Mouse (Mus musculus) cerebellum, adult 2 months (tissue): ENCODE measurements around the gene Tns2. TPM values are rescaled to one million over a fixed set of nuclear protein-coding genes. Genes with fewer than 3 reads are reported as not detected.

Experiments used
- DNase-seq, 2 experiments: peaks; one replicate each; pipeline ENCODE4 v3.0.0; 2021
- H3K27ac ChIP-seq: fragments of 200-500 bp; 2 replicates; pipeline ENCODE4 v1.5.1; 2012; ENCODE audit warnings: low read length, control low read depth, inconsistent platforms; ENCODE audit not compliant: insufficient read depth
- H3K27me3 ChIP-seq: fragments of 200-500 bp; 2 replicates; pipeline ENCODE4 v1.6.1; 2012; ENCODE audit warnings: inconsistent platforms, mild to moderate bottlenecking, low read length, moderate library complexity; ENCODE audit not compliant: control insufficient read depth, insufficient read depth
- H3K4me1 ChIP-seq: fragments of 200-500 bp; 2 replicates; pipeline ENCODE4 v1.6.1; 2011; ENCODE audit warnings: low read length; ENCODE audit not compliant: control insufficient read depth, insufficient read depth
- H3K4me3 ChIP-seq: fragments of 200-500 bp; replicated peaks from 2 replicates; pipeline ENCODE3; 2011; ENCODE audit warnings: mild to moderate bottlenecking, low read depth, low read length, control low read depth; ENCODE audit not compliant: insufficient read depth
- CTCF ChIP-seq: fragments of 200-500 bp; IDR thresholded peaks from 2 replicates; pipeline ENCODE4 v1.5.1; 2011; ENCODE audit warnings: low read depth, mild to moderate bottlenecking, control low read depth, low read length, moderate library complexity, borderline replicate concordance; ENCODE audit not compliant: insufficient read depth
- POLR2A ChIP-seq: fragments of 200-500 bp; IDR thresholded peaks from 2 replicates; pipeline ENCODE4 v1.6.1; 2011; ENCODE audit warnings: low read length, control low read depth, borderline replicate concordance; ENCODE audit not compliant: insufficient read depth
- WGBS: fragments of 180-500 bp; shearing (Covaris S2); methylation state at CpG from one replicate; pipeline ENCODE4 v1.1.7; 2018; 5-methylcytosine and 5-hydroxymethylcytosine counted together
- polyA plus RNA-seq: library from polyadenylated mRNA; depleted of rRNA; stranded (reverse); fragments of >200 nt; gene quantifications from 2 replicates; pipeline ENCODE4 v1.2.3, GENCODE M21; 2012

The Tns2 gene
- polyA plus RNA-seq, 1 experiment, result 33.7 TPM

DNA sequence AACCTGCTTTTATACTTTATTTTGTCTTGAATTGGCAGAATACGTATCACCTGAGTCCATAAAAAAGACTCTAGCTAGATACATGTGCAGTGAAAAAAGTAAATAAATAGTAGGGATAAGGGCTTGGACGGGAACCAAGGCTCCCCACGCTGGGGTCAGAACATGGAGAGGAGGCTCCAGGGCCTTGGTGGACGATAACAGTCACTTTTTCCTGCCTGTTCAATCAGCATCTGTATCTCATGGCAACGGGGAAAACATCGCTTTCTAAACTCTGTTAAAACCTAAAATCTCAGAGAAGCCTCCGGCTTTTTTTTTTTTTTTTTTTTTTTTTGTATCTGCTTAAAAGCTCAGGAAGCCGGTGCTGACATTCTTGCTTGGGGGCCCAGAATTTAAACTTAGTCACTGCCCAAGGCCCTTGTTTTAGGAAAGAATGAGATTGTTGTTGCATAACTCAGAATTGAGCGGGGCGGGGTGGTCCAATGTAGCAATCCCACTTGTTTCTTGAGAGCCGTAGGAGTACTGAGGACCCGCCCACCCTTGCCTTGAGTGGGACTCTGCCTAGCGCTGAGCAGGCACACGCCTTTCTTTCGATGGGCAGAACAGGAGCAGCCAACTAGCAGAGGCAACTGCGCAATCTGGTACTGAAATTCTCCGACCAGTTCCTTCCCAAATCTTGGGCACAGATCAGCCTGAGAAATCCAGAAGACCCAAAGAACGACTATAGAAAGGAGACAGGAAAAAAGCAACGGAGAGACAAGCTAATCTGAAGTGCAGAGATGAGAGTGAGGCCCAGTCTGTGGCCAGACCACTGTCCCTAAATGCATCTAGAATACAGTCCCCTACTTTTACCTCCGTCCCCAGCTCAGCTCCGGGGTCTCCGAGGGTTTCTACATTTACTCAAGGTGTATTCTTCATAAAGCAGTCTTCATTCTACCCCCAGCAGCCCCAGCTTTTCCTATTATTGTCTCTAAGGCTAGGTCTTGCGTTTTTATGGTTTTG, 43.0 kb downstream of the Tns2 start:
- no peak for DNase-seq

GRCm38 (mm10) chr15:102144274-102144711, 44.1 kb downstream of the Tns2 start, which contains the start of gene Igfbp6:
Igfbp6 (plus strand) TSS chr15:102144362.
- Histone ChIP-seq H3K4me1 (no peaks in the 10 kb centered on the region), H3K27me3 (no peaks in the 10 kb centered on the region; the same call in 1 of the 2 replicates), H3K27ac (no peak within 1 kb of the TSS), H3K4me3 (no peak within 1 kb of the TSS)
- WGBS, result 30% methylated on average over 22 of the region's 22 CpGs
- no peak for DNase-seq
- no peak for TF ChIP-seq CTCF
- TF ChIP-seq POLR2A, result no peak

More for the DNA sequence above, 43.0 kb downstream of the Tns2 start:
- WGBS, result 78% methylated on average over 23 of the region's 23 CpGs
- Histone ChIP-seq H3K27ac (no peak overlapping the region), H3K4me1 (no peaks in the 10 kb centered on the region), H3K4me3 (no peak overlapping the region), H3K27me3 (no peaks in the 10 kb centered on the region; the same call in 1 of the 2 replicates)
- TF ChIP-seq POLR2A (no peak), CTCF (no peak)

DNA sequence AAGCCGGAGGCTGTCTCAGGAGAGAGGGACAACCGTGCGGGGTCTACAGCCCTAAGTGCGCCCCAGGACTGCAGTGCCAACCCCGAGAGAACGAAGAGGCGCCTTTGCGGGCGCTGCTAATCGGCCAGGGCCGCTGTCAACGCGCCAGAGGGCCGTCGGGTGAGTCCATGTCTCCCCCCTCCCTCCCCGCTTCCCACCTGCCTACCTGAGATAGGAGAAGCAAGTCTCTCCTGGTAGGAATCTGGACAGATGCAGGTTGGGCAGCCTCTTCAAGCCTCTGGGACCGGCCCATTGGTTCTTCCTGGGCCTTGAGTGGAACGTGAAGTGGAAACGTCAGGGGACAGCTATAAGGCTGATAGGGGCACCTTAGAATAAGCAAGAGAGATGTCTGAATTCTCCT, 44.5 kb downstream of the Tns2 start:
- TF ChIP-seq POLR2A, result no peak
- no peak for TF ChIP-seq CTCF
- H3K27ac ChIP-seq, result no peak overlapping the region

GRCm38 (mm10) chr15:102145330-102145729, 45.1 kb downstream of the Tns2 start:
- WGBS, result 86% methylated on average over 10 of the region's 10 CpGs
- Histone ChIP-seq H3K27ac (no peak overlapping the region), H3K4me1 (no peaks in the 10 kb centered on the region), H3K27me3 (no peaks in the 10 kb centered on the region; the same call in 1 of the 2 replicates), H3K4me3 (no peak overlapping the region)
- TF ChIP-seq CTCF (no peak), POLR2A (no peak)
- no peak for DNase-seq

More for the DNA sequence above, 44.5 kb downstream of the Tns2 start:
- DNase-seq, result no peak
- Histone ChIP-seq H3K4me3 (no peak overlapping the region), H3K27me3 (no peaks in the 10 kb centered on the region; the same call in 1 of the 2 replicates), H3K4me1 (no peaks in the 10 kb centered on the region)
- WGBS, result 32% methylated on average over 19 of the region's 19 CpGs

GRCm38 (mm10) chr15:102146089-102146488, 45.9 kb downstream of the Tns2 start:
- no peak for DNase-seq
- 94% methylated on average over 5 of the region's 5 CpGs for WGBS
- Histone ChIP-seq H3K27me3 (no peaks in the 10 kb centered on the region; the same call in 1 of the 2 replicates), H3K27ac (no peak overlapping the region), H3K4me1 (no peaks in the 10 kb centered on the region), H3K4me3 (no peak overlapping the region)
- no peak for TF ChIP-seq CTCF
- no peak for TF ChIP-seq POLR2A

GRCm38 (mm10) chr15:102146882-102147281, 46.7 kb downstream of the Tns2 start:
- Histone ChIP-seq H3K27me3 (no peaks in the 10 kb centered on the region; the same call in 1 of the 2 replicates), H3K4me1 (no peaks in the 10 kb centered on the region), H3K27ac (no peak overlapping the region), H3K4me3 (no peak overlapping the region)
- WGBS, result 0% methylated on average over 1 of the region's 1 CpGs
- DNase-seq, result peak; percentile 56 to 73
- TF ChIP-seq CTCF (peak; percentile 81), POLR2A (no peak)

DNA sequence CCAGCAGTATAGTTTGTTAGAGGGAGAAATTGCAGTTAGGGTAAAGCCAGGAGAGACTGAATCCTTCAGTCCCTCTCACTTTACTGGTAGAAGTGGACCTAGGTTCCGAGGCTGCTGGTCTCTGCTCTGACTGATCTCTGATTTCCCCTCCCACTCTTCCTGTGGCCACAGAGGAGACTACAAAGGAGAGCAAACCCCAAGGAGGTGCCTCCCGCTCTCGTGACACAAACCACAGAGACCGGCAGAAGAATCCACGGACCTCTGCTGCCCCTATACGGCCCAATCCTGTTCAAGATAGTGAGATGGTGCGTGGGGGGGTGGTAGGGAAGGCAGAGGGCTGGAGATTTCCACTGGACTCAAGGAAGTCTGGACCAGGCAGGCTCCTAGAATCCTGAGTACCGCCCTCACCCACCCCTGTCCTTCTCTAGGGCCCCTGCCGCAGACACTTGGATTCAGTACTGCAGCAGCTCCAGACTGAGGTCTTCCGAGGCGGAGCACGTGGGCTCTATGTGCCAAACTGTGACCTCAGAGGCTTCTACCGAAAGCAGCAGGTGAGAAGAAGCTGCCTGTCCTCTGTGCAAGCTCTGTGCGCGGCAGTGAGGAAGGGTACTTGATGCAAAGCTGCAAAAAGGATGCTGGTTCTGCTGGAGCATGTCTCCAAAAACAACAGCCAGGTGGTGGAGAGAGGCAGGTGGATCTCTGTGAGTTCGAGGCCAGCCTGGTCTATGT, 47.6 kb downstream of the Tns2 start:
- TF ChIP-seq POLR2A (no peak), CTCF (no peak)
- Histone ChIP-seq H3K27ac (no peak overlapping the region), H3K4me3 (no peak overlapping the region), H3K27me3 (no peaks in the 10 kb centered on the region; the same call in 1 of the 2 replicates), H3K4me1 (no peaks in the 10 kb centered on the region)
- DNase-seq, result no peak
- 71% methylated on average over 16 of the region's 16 CpGs for whole genome bisulfite sequencing
